Mouse (Mus musculus) heart, adult 2 months (tissue): ENCODE measurements around the gene Kcnc1. TPM values are rescaled to one million over a fixed set of nuclear protein-coding genes. Genes with fewer than 3 reads are reported as not detected.

Experiments used
- DNase-seq, 2 experiments: peaks; one replicate each; pipeline ENCODE4 v3.0.0; 2021
- H3K27ac ChIP-seq: fragments of 200-600 bp; 2 replicates; pipeline ENCODE4 v1.8.1; 2022
- H3K27me3 ChIP-seq: fragments of 200-500 bp; 2 replicates; pipeline ENCODE4 v1.6.1; 2012; ENCODE audit warnings: mild to moderate bottlenecking, low read length, inconsistent platforms, mixed read lengths; ENCODE audit not compliant: control insufficient read depth, insufficient read depth
- H3K36me3 ChIP-seq: fragments of 200-500 bp; 2 replicates; pipeline ENCODE4 v1.6.1; 2012; ENCODE audit warnings: low read length, inconsistent platforms; ENCODE audit not compliant: control insufficient read depth, insufficient read depth
- H3K4me1 ChIP-seq: fragments of 200-500 bp; 2 replicates; pipeline ENCODE4 v1.6.1; 2011; ENCODE audit warnings: low read length; ENCODE audit not compliant: control insufficient read depth, insufficient read depth
- H3K4me3 ChIP-seq: fragments of 200-600 bp; 2 replicates; pipeline ENCODE4 v1.8.1; 2022
- H3K79me2 ChIP-seq: fragments of 200-500 bp; replicated peaks from 2 replicates; pipeline ENCODE4 v1.6.1; 2012; ENCODE audit warnings: mild to moderate bottlenecking, inconsistent platforms, low read length, moderate library complexity, mixed read lengths; ENCODE audit not compliant: control insufficient read depth, insufficient read depth
- H3K9ac ChIP-seq: fragments of 200-500 bp; 2 replicates; pipeline ENCODE4 v1.6.1; 2012; ENCODE audit warnings: low read depth, mild to moderate bottlenecking, control low read depth, inconsistent platforms, low read length, mixed read lengths
- CTCF ChIP-seq: fragments of 200-600 bp; IDR thresholded peaks from 2 replicates; pipeline ENCODE4 v1.8.1; 2022; ENCODE audit warnings: antibody characterized with exemption, mild to moderate bottlenecking, moderate library complexity
- EP300 ChIP-seq: fragments of 200-500 bp; IDR thresholded peaks from 2 replicates; pipeline ENCODE4 v1.6.1; 2011; ENCODE audit warnings: low read depth, low read length, control low read depth; ENCODE audit not compliant: insufficient read depth
- POLR2A ChIP-seq: fragments of 200-500 bp; IDR thresholded peaks from 2 replicates; pipeline ENCODE4 v1.6.1; 2011; ENCODE audit warnings: mild to moderate bottlenecking, low read depth, low read length, control low read depth; ENCODE audit not compliant: insufficient read depth
- WGBS: fragments of 180-500 bp; shearing (Covaris S2); methylation state at CpG from one replicate; pipeline ENCODE4 v1.1.7; 2018; 5-methylcytosine and 5-hydroxymethylcytosine counted together
- intact Hi-C: fragments of 180-260 bp; cut with DNase I; formaldehyde crosslinking; loops from one replicate; pipeline ENCODE4 v1.15.1; 2025
- polyA plus RNA-seq: library from polyadenylated mRNA; depleted of rRNA; stranded (reverse); fragments of >200 nt; gene quantifications from 2 replicates; pipeline ENCODE4 v1.2.3, GENCODE M21; 2012
- total RNA-seq, 2 experiments: library from RNA; stranded (reverse); gene quantifications; 2 replicates each; pipeline ENCODE4 v1.2.3; 2021

Kcnc1 gene
- total and polyA plus RNA-seq, 3 experiments, result 0.09 to 0.21 (median 0.10) TPM

DNA sequence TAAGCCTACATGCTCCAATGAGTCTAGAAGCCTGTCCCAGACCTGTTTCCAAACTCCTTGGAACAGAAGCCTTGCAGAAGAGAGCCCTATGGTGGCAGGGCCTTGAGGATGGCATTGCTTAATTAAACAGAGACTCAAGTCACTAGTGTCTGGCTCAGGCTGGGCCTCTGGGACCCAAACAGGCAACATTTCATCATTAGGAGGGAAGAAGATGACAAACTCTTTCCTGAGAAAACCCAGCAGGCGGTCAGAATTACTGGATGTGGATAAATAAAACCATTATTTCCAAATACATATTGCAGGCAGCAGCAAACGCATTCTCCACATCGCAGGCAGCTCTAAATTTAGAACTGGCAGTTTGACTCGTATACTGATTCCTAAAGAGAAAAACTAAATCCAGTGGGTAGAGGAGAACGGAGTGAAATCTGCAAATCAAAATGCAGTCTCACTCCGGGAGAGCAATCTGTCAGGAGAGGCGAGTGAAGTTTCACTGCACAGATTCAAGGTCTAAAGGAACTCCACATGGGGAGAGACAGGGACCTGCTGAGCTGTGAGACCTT lies 70.2 kb downstream of the Kcnc1 start:
- WGBS, result 38% methylated on average over 7 of the region's 7 CpGs

DNA sequence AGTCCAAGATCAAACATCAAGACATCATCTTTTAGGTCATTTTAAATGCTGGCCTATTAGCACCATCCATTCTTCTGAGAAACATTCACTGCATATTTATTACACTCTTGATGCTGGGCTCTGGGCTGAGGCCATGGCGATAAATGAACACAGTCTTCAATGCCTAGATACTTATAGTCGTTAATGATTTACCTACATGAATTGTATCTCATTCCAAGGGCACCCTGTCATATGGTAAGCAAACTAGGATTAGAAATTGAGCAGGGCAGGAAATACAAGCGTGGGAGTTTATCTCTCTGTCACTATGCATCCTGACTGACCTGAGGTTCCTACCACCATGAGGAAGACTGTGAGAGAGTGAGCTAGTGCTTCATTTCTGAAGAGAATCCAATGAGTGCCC lies 73.2 kb downstream of the Kcnc1 start:
- Histone ChIP-seq H3K36me3 (no peaks in the 10 kb centered on the region), H3K79me2 (no peaks in the 10 kb centered on the region), H3K27ac (no peak overlapping the region), H3K27me3 (no peaks in the 10 kb centered on the region), H3K9ac (no peak overlapping the region), H3K4me3 (no peak overlapping the region), H3K4me1 (peaks cover 2% of the 10 kb centered on the region; the same call in 1 of the 2 replicates)
- WGBS, result 70% methylated on average over 3 of the region's 3 CpGs
- intact Hi-C loops, result no loop called here
- no peak for TF ChIP-seq POLR2A
- no peak for TF ChIP-seq CTCF
- TF ChIP-seq EP300, result no peak
- no peak for DNase-seq

More for the DNA sequence above, 70.2 kb downstream of the Kcnc1 start:
- H3K4me1 ChIP-seq, result no peaks in the 10 kb centered on the region
- no peak for TF ChIP-seq POLR2A
- no peak for TF ChIP-seq CTCF
- TF ChIP-seq EP300, result no peak
- H3K27me3 ChIP-seq, result no peaks in the 10 kb centered on the region
- no peak overlapping the region for H3K4me3 ChIP-seq
- DNase-seq, result no peak
- H3K27ac ChIP-seq, result no peak overlapping the region
- H3K9ac ChIP-seq, result no peak overlapping the region
- no peaks in the 10 kb centered on the region for H3K79me2 ChIP-seq
- H3K36me3 ChIP-seq, result no peaks in the 10 kb centered on the region
- intact Hi-C loops, result no loop called here

GRCm38 (mm10) chr7:46471054-46471737 lies 74.9 kb downstream of the Kcnc1 start:
- 60% methylated on average over 7 of the region's 7 CpGs for WGBS
- H3K27ac ChIP-seq, result no peak overlapping the region

GRCm38 (mm10) chr7:46473141-46473540 lies 76.8 kb downstream of the Kcnc1 start:
- intact Hi-C loops, result loop anchor here (2.0 kb wide), 1 partner anchor 20 kb away; no protein-coding TSS in a partner anchor

More at GRCm38 (mm10) chr7:46471054-46471737, 74.9 kb downstream of the Kcnc1 start:
- Histone ChIP-seq H3K27me3 (no peaks in the 10 kb centered on the region), H3K36me3 (no peaks in the 10 kb centered on the region), H3K79me2 (no peaks in the 10 kb centered on the region), H3K4me3 (no peak overlapping the region), H3K4me1 (peaks cover 2% of the 10 kb centered on the region; the same call in 1 of the 2 replicates), H3K9ac (no peak overlapping the region)
- TF ChIP-seq CTCF (no peak), EP300 (no peak), POLR2A (no peak)
- no peak for DNase-seq
- intact Hi-C loops, result no loop called here

DNA sequence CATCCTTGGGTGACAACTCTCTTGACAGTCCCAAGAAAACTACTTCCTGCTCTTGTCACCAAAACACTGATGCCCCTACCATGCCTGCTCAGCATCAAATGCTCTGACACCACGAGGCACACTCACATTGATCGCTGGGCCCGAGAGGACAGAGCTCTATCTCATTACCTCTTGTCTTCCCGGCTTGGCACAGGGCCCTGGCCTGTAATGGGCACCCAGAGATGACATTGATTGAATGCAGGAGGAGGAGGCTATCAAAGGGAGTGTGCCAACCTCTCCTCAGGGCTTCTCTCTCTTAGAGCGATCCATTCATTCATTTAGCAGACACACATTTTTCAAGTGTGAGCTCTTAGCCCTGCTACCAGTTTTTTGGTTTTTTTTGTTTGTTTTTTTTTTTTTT lies 79.2 kb downstream of the Kcnc1 start:
- Histone ChIP-seq H3K4me3 (no peak overlapping the region), H3K4me1 (peaks cover 5% of the 10 kb centered on the region; the same call in 1 of the 2 replicates), H3K79me2 (no peaks in the 10 kb centered on the region), H3K27ac (no peak overlapping the region), H3K9ac (no peak overlapping the region), H3K36me3 (no peaks in the 10 kb centered on the region), H3K27me3 (no peaks in the 10 kb centered on the region)
- intact Hi-C loops, result no loop called here
- no peak for DNase-seq
- TF ChIP-seq POLR2A (no peak), EP300 (no peak), CTCF (no peak)
- WGBS, result 60% methylated on average over 5 of the region's 5 CpGs

More at GRCm38 (mm10) chr7:46473141-46473540, 76.8 kb downstream of the Kcnc1 start:
- Histone ChIP-seq H3K4me3 (no peak overlapping the region), H3K36me3 (no peaks in the 10 kb centered on the region), H3K4me1 (peaks cover 2% of the 10 kb centered on the region; the same call in 1 of the 2 replicates), H3K27me3 (no peaks in the 10 kb centered on the region), H3K79me2 (no peaks in the 10 kb centered on the region), H3K9ac (no peak overlapping the region), H3K27ac (no peak overlapping the region)
- TF ChIP-seq CTCF (no peak), POLR2A (no peak), EP300 (no peak)
- no peak for DNase-seq
- WGBS, result 45% methylated on average over 9 of the region's 9 CpGs

- intact Hi-C loops, result no loop called here
- no peak overlapping the region for H3K9ac ChIP-seq
Observed at GRCm38 (mm10) chr7:46477456-46477855, 81.2 kb downstream of the Kcnc1 start.

More at GRCm38 (mm10) chr7:46477456-46477855, 81.2 kb downstream of the Kcnc1 start:
- H3K27ac ChIP-seq, result no peak overlapping the region
- no peak overlapping the region for H3K4me3 ChIP-seq
- no peaks in the 10 kb centered on the region for H3K79me2 ChIP-seq
- peaks cover 11% of the 10 kb centered on the region for H3K4me1 ChIP-seq
- TF ChIP-seq POLR2A (no peak), EP300 (no peak), CTCF (no peak)
- no peaks in the 10 kb centered on the region for H3K27me3 ChIP-seq
- 96% methylated on average over 3 of the region's 3 CpGs for WGBS
- H3K36me3 ChIP-seq, result no peaks in the 10 kb centered on the region
- no peak for DNase-seq
